Mouse (Mus musculus): ENCODE data around the gene Olfr709-ps1. TPM values are rescaled to one million over a fixed set of nuclear protein-coding genes. Genes with fewer than 3 reads are reported as not detected.
"Not testable (repeated sequence)": the region's sequence is repeated elsewhere in the genome, so short reads cannot be mapped to it uniquely, and the experiment has no call there.

The Olfr709-ps1 gene
- polyA plus RNA-seq (2015; fragmentation: Nextera tagmentation; extraction: Ambion mirVana), result not detected in 2 replicates

- Histone ChIP-seq H3K4me3 (ENCODE audit: low read length) (no peak within 1 kb of the TSS), H3K9me3 (ENCODE audit: control insufficient read depth, low read length) (no peaks in the 10 kb centered on the region), H3K27ac (ENCODE audit: low read length) (no peak within 1 kb of the TSS), H3K4me2 (ENCODE audit: low read depth, low read length) (no peak within 1 kb of the TSS), H3K4me1 (ENCODE audit: control insufficient read depth, insufficient read depth, low read length) (no peaks in the 10 kb centered on the region), H3K27me3 (replicated peaks; ENCODE audit: control insufficient read depth, insufficient read depth, low read length) (no peaks in the 10 kb centered on the region), H3K36me3 (ENCODE audit: control insufficient read depth, insufficient read depth, low read length) (no peaks in the 10 kb centered on the region), H3K9ac (ENCODE audit: low read depth, low read length) (no peak within 1 kb of the TSS)
- ATAC-seq, result no peak
Observed at GRCm38 (mm10) chr7:106932119-106932518, at the start of gene Olfr709-ps1. TSS of gene Olfr709-ps1 (minus strand) at chr7:106932219.

GRCm38 (mm10) chr7:106975353-106975752 is 43.3 kb upstream of the Olfr709-ps1 start, which contains the start of gene Olfr711:
TSS of gene Olfr711 (minus strand) at chr7:106975453.
- H3K4me3 ChIP-seq (ENCODE audit: low read length), result no peak within 1 kb of the TSS
- no peaks in the 10 kb centered on the region for H3K4me1 ChIP-seq (ENCODE audit: control insufficient read depth, insufficient read depth, low read length)
- no peaks in the 10 kb centered on the region for H3K9me3 ChIP-seq (ENCODE audit: control insufficient read depth, low read length)
- ATAC-seq, result no peak
- no peak within 1 kb of the TSS for H3K9ac ChIP-seq (ENCODE audit: low read depth, low read length)
- WGBS, result 65% methylated on average over 1 of the region's 1 CpGs
- H3K27ac ChIP-seq (ENCODE audit: low read length), result no peak within 1 kb of the TSS
- H3K36me3 ChIP-seq (ENCODE audit: control insufficient read depth, insufficient read depth, low read length), result no peaks in the 10 kb centered on the region
- no peaks in the 10 kb centered on the region for H3K27me3 ChIP-seq (replicated peaks; ENCODE audit: control insufficient read depth, insufficient read depth, low read length)
- H3K4me2 ChIP-seq (ENCODE audit: low read depth, low read length), result no peak within 1 kb of the TSS

GRCm38 (mm10) chr7:106967503-106967902 is 35.5 kb upstream of the Olfr709-ps1 start:
- H3K27me3 ChIP-seq (replicated peaks; ENCODE audit: control insufficient read depth, insufficient read depth, low read length); H3K27ac ChIP-seq (ENCODE audit: low read length); H3K9ac ChIP-seq (ENCODE audit: low read depth, low read length); H3K4me3 ChIP-seq (ENCODE audit: low read length); H3K36me3 ChIP-seq (ENCODE audit: control insufficient read depth, insufficient read depth, low read length); H3K4me1 ChIP-seq (ENCODE audit: control insufficient read depth, insufficient read depth, low read length); H3K4me2 ChIP-seq (ENCODE audit: low read depth, low read length); ATAC-seq; H3K9me3 ChIP-seq (ENCODE audit: control insufficient read depth, low read length): not testable (repeated sequence)

DNA sequence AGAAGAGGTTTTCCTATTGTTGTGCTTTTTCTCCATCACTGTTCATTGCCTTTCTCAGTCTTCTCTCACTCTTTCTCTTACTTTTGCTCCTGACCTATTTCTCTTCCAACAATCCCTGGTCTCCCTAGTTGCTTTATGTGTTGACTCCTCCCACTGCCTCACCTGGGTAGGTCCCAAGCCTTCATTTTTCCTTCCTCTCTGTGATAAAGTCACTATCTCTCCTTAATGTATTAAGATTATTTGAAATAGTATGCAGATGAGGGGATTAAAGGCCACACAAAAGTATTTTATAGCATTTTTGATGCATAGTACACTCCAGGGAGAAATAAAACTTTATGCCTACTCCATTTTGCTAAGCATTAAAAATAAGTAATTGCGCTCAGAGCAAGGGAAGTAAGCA is 31.8 kb upstream of the Olfr709-ps1 start, which contains the start of gene Olfr6:
Gene Olfr6 (minus strand): TSS at position 101 of the 400 bp plus-strand sequence.
- no peaks in the 10 kb centered on the region for H3K27me3 ChIP-seq (replicated peaks; ENCODE audit: control insufficient read depth, insufficient read depth, low read length)
- 94% methylated on average over 1 of the region's 1 CpGs for WGBS
- H3K4me1 ChIP-seq (ENCODE audit: control insufficient read depth, insufficient read depth, low read length), result no peaks in the 10 kb centered on the region
- H3K9ac ChIP-seq (ENCODE audit: low read depth, low read length), result no peak within 1 kb of the TSS
- no peak within 1 kb of the TSS for H3K27ac ChIP-seq (ENCODE audit: low read length)
- H3K9me3 ChIP-seq (ENCODE audit: control insufficient read depth, low read length), result no peaks in the 10 kb centered on the region
- no peak within 1 kb of the TSS for H3K4me3 ChIP-seq (ENCODE audit: low read length)
- H3K4me2 ChIP-seq (ENCODE audit: low read depth, low read length), result no peak within 1 kb of the TSS
- H3K36me3 ChIP-seq (ENCODE audit: control insufficient read depth, insufficient read depth, low read length), result no peaks in the 10 kb centered on the region
- ATAC-seq, result no peak

- no peak within 1 kb of the TSS for H3K4me2 ChIP-seq (ENCODE audit: low read depth, low read length)
- no peaks in the 10 kb centered on the region for H3K36me3 ChIP-seq (ENCODE audit: control insufficient read depth, insufficient read depth, low read length)
- ATAC-seq, result no peak
- no peak within 1 kb of the TSS for H3K27ac ChIP-seq (ENCODE audit: low read length)
- no peak within 1 kb of the TSS for H3K4me3 ChIP-seq (ENCODE audit: low read length)
- H3K9me3 ChIP-seq (ENCODE audit: control insufficient read depth, low read length), result no peaks in the 10 kb centered on the region
- H3K4me1 ChIP-seq (ENCODE audit: control insufficient read depth, insufficient read depth, low read length), result no peaks in the 10 kb centered on the region
- WGBS, result 72% methylated on average over 3 of the region's 3 CpGs
- no peaks in the 10 kb centered on the region for H3K27me3 ChIP-seq (replicated peaks; ENCODE audit: control insufficient read depth, insufficient read depth, low read length)
- H3K9ac ChIP-seq (ENCODE audit: low read depth, low read length), result no peak within 1 kb of the TSS
Observed at GRCm38 (mm10) chr7:106948212-106948611, 16.2 kb upstream of the Olfr709-ps1 start, which contains the start of gene Olfr710. TSS of gene Olfr710 (minus strand) at chr7:106948312.

GRCm38 (mm10) chr7:106920961-106921360 is 11.1 kb downstream of the Olfr709-ps1 start:
- H3K9me3 ChIP-seq (ENCODE audit: control insufficient read depth, low read length); H3K27me3 ChIP-seq (replicated peaks; ENCODE audit: control insufficient read depth, insufficient read depth, low read length); H3K27ac ChIP-seq (ENCODE audit: low read length); ATAC-seq; H3K9ac ChIP-seq (ENCODE audit: low read depth, low read length); H3K36me3 ChIP-seq (ENCODE audit: control insufficient read depth, insufficient read depth, low read length); H3K4me2 ChIP-seq (ENCODE audit: low read depth, low read length); H3K4me1 ChIP-seq (ENCODE audit: control insufficient read depth, insufficient read depth, low read length); H3K4me3 ChIP-seq (ENCODE audit: low read length): not testable (repeated sequence)
- WGBS, result 85% methylated on average over 6 of the region's 7 CpGs

DNA sequence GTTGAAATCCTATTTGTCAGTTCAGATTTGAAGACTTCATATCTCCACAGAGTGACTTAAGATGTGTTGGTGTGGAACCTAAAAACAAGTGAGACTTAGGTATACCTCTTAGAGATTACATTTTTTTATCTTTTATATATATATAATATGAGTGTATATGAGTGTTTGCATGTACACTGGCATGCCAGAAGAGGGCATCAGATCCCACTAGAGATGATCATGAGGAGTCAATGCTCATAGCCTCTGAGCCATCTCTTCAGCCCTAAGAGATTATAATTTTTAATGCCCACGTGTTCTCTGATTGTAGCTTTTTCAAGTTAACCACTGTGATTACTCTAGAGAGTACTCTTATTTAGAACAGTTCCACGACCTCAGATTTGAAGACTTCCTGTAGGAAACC is 24.3 kb downstream of the Olfr709-ps1 start, which contains the start of gene Olfr1532-ps1:
Gene Olfr1532-ps1 (plus strand): TSS at position 326 of the 400 bp plus-strand sequence.
- Histone ChIP-seq H3K4me2 (ENCODE audit: low read depth, low read length) (no peak within 1 kb of the TSS), H3K4me3 (ENCODE audit: low read length) (no peak within 1 kb of the TSS), H3K9ac (ENCODE audit: low read depth, low read length) (no peak within 1 kb of the TSS), H3K27me3 (replicated peaks; ENCODE audit: control insufficient read depth, insufficient read depth, low read length) (no peaks in the 10 kb centered on the region), H3K4me1 (ENCODE audit: control insufficient read depth, insufficient read depth, low read length) (no peaks in the 10 kb centered on the region), H3K9me3 (ENCODE audit: control insufficient read depth, low read length) (no peaks in the 10 kb centered on the region), H3K36me3 (ENCODE audit: control insufficient read depth, insufficient read depth, low read length) (no peaks in the 10 kb centered on the region), H3K27ac (ENCODE audit: low read length) (no peak within 1 kb of the TSS)
- WGBS, result 64% methylated on average over 2 of the region's 2 CpGs
- no peak for ATAC-seq

DNA sequence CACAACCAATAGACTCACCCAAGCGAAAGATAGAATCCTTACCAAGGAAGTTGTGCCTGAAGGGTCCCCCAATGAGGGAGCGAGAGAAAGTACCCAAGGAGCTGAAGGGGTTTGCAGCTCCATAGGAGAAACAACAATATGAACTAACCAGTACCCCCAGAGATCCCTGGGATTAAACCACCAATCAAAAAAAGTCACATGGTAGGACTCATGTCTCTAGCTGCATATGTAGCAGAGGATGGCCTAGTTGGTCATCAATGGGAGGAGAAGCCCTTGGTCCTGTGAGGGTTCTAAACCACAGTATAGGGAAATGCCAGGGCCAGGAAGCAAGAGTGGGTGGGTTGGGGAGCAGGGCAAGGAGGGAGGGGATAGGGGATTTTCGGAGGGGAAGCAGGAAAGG is 30.9 kb downstream of the Olfr709-ps1 start, which contains the start of gene Olfr707:
Gene Olfr707 (minus strand): TSS at position 101 of the 400 bp plus-strand sequence.
- ATAC-seq; H3K36me3 ChIP-seq (ENCODE audit: control insufficient read depth, insufficient read depth, low read length); H3K4me3 ChIP-seq (ENCODE audit: low read length); H3K27ac ChIP-seq (ENCODE audit: low read length); H3K4me2 ChIP-seq (ENCODE audit: low read depth, low read length); H3K4me1 ChIP-seq (ENCODE audit: control insufficient read depth, insufficient read depth, low read length); H3K27me3 ChIP-seq (replicated peaks; ENCODE audit: control insufficient read depth, insufficient read depth, low read length); H3K9ac ChIP-seq (ENCODE audit: low read depth, low read length); H3K9me3 ChIP-seq (ENCODE audit: control insufficient read depth, low read length): not testable (repeated sequence)
- WGBS, result 88% methylated on average over 3 of the region's 3 CpGs

GRCm38 (mm10) chr7:106888062-106888461 is 44.0 kb downstream of the Olfr709-ps1 start, which contains the start of gene Olfr706:
TSS of gene Olfr706 (minus strand) at chr7:106888162.
- no peak for ATAC-seq
- Histone ChIP-seq H3K27ac (ENCODE audit: low read length) (no peak within 1 kb of the TSS), H3K4me1 (ENCODE audit: control insufficient read depth, insufficient read depth, low read length) (no peaks in the 10 kb centered on the region), H3K4me3 (ENCODE audit: low read length) (no peak within 1 kb of the TSS), H3K36me3 (ENCODE audit: control insufficient read depth, insufficient read depth, low read length) (no peaks in the 10 kb centered on the region), H3K9ac (ENCODE audit: low read depth, low read length) (no peak within 1 kb of the TSS), H3K9me3 (ENCODE audit: control insufficient read depth, low read length) (no peaks in the 10 kb centered on the region), H3K4me2 (ENCODE audit: low read depth, low read length) (no peak within 1 kb of the TSS), H3K27me3 (replicated peaks; ENCODE audit: control insufficient read depth, insufficient read depth, low read length) (no peaks in the 10 kb centered on the region)
- 86% methylated on average over 2 of the region's 2 CpGs for WGBS

DNA sequence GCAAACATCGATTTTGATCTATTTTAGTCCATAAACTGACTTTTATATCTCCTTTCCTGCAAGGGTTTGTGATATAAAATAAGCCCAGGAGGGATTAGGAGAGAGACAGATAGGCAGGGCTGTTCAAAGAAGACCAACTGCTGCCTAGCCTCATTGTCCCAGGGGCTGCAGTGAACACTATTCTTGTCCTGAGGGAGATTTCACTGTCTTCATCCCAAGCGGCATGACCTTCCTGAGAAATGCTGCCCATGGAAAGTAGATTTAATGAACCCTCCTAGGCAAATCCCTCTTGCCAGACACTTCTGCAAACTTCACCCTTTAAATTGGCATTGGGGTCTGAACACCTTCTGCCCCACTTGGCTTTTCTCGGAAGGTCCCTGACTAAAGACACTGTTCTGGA is 55.2 kb downstream of the Olfr709-ps1 start, which contains the start of gene Olfr705:
Gene Olfr705 (minus strand): TSS at position 101 of the 400 bp plus-strand sequence.
- WGBS, result 81% methylated on average over 3 of the region's 3 CpGs
- Histone ChIP-seq H3K36me3 (ENCODE audit: control insufficient read depth, insufficient read depth, low read length) (no peaks in the 10 kb centered on the region), H3K9me3 (ENCODE audit: control insufficient read depth, low read length) (no peaks in the 10 kb centered on the region), H3K27ac (ENCODE audit: low read length) (no peak within 1 kb of the TSS), H3K9ac (ENCODE audit: low read depth, low read length) (no peak within 1 kb of the TSS), H3K4me2 (ENCODE audit: low read depth, low read length) (no peak within 1 kb of the TSS), H3K4me1 (ENCODE audit: control insufficient read depth, insufficient read depth, low read length) (no peaks in the 10 kb centered on the region), H3K4me3 (ENCODE audit: low read length) (no peak within 1 kb of the TSS), H3K27me3 (replicated peaks; ENCODE audit: control insufficient read depth, insufficient read depth, low read length) (no peaks in the 10 kb centered on the region)
- no peak for ATAC-seq
